Mouse (Mus musculus) spleen, adult 2 months (tissue): ENCODE measurements around the gene Car11.

Experiments
- CTCF ChIP-seq: fragments of 200-500 bp; IDR thresholded peaks from 2 replicates; pipeline ENCODE4 v1.5.1; 2011; ENCODE audit warnings: mild to moderate bottlenecking, inconsistent platforms; ENCODE audit not compliant: insufficient read depth, insufficient read length, insufficient replicate concordance; ENCODE audit errors: extremely low read depth
- POLR2A ChIP-seq: fragments of 200-500 bp; IDR thresholded peaks from 2 replicates; pipeline ENCODE4 v1.6.1; 2011; ENCODE audit warnings: low read depth, low read length, inconsistent platforms

GRCm38 (mm10) chr7:45682144-45683126 is 17.2 kb upstream of the Car11 start:
- peak; percentile 96 for TF ChIP-seq CTCF
- TF ChIP-seq POLR2A = no peak
